Mouse (Mus musculus) limb, embryonic 10.5 days (tissue): ENCODE results near the gene B4galnt4. TPM values are rescaled to one million over a fixed set of nuclear protein-coding genes. Genes with fewer than 3 reads are reported as not detected.

Source experiments
- DNase-seq: peaks from one replicate; pipeline ENCODE4 v3.0.0-alpha.2; 2017; ENCODE audit warnings: low spot score
- H3K27ac ChIP-seq: fragments of 300-500 bp; sonication (generic); 2 replicates; pipeline ENCODE4 v1.5.1; 2016; ENCODE audit warnings: mild to moderate bottlenecking
- H3K27me3 ChIP-seq: fragments of 300-500 bp; sonication (generic); 2 replicates; pipeline ENCODE4 v1.6.1; 2016; ENCODE audit warnings: low read depth, mild to moderate bottlenecking; ENCODE audit not compliant: poor library complexity, severe bottlenecking
- H3K36me3 ChIP-seq: fragments of 300-500 bp; sonication (generic); 2 replicates; pipeline ENCODE4 v1.6.1; 2016; ENCODE audit warnings: mild to moderate bottlenecking, moderate library complexity
- H3K4me1 ChIP-seq: fragments of 300-500 bp; sonication (generic); 2 replicates; pipeline ENCODE4 v1.6.1; 2016
- H3K4me3 ChIP-seq: fragments of 300-500 bp; sonication (generic); 2 replicates; pipeline ENCODE4 v1.5.1; 2016; ENCODE audit warnings: mild to moderate bottlenecking, moderate library complexity
- H3K9me3 ChIP-seq: fragments of 300-500 bp; sonication (generic); replicated peaks from 2 replicates; pipeline ENCODE4 v1.6.1; 2016; ENCODE audit warnings: mild to moderate bottlenecking
- WGBS: fragments of 180-500 bp; shearing (Covaris S2); methylation state at CpG from one replicate; pipeline ENCODE4 v1.1.7; 2016; 5-methylcytosine and 5-hydroxymethylcytosine counted together
- polyA plus RNA-seq: library from polyadenylated mRNA; unstranded; fragments of >200 nt; fragmentation: Nextera tagmentation; extraction: Ambion mirVana; gene quantifications from 2 replicates; pipeline ENCODE4 v1.2.1, GENCODE M21; 2016

B4galnt4 gene
- polyA plus RNA-seq, 1 experiment from 2014 or later: 30.7 TPM

- Histone ChIP-seq H3K9me3 (no peaks in the 10 kb centered on the region), H3K4me1 (peaks cover 20% of the 10 kb centered on the region), H3K36me3 (no peaks in the 10 kb centered on the region), H3K27me3 (peaks cover 29% of the 10 kb centered on the region), H3K4me3 (no peak overlapping the region), H3K27ac (no peak overlapping the region)
- DNase-seq: no peak
- 88% methylated on average over 3 of the region's 3 CpGs for WGBS
Measured at GRCm38 (mm10) chr7:141120605-141121004, 59.7 kb downstream of the B4galnt4 start.

DNA sequence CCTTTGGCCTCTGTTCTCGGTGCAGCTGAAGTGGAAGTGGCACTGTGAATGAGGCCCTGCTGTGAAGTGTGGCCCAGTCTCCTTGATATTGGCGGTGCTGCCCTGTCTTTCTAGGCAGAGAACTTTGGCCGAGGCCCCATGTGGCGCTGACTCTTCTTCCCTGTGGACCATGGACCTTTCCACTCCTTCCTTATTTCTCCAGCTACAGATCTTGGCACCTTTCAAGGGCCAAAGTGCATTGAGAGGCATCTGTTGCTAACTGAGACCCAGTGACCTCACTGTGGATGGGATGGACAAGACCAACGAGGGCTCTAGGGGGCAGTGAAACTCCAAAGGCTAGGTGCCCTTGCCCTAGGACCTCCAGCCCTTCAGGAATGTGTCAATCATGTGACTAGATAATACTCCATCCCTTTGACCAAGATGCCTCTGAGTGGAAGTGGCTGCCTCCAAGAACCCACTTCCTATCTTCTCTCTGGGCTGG is 60.2 kb downstream of the B4galnt4 start:
- WGBS: 78% methylated on average over 5 of the region's 5 CpGs
- Histone ChIP-seq H3K9me3 (no peaks in the 10 kb centered on the region), H3K27ac (no peak overlapping the region), H3K27me3 (peaks cover 25% of the 10 kb centered on the region), H3K4me3 (no peak overlapping the region), H3K36me3 (no peaks in the 10 kb centered on the region), H3K4me1 (peaks cover 20% of the 10 kb centered on the region)
- no peak for DNase-seq

Other genes with a start within 250 kb of the B4galnt4 start
- gene Zfp941, start 238.9 kb upstream of the B4galnt4 start, polyA plus RNA-seq: 2.1 and 2.2 TPM in 2 replicates
- 0.75 and 0.95 TPM in 2 replicates for gene Urah, start 226.1 kb upstream of the B4galnt4 start, polyA plus RNA-seq
- gene Scgb1c1, start 215.6 kb upstream of the B4galnt4 start, polyA plus RNA-seq: not detected in 2 replicates
- gene Odf3, start 213.3 kb upstream of the B4galnt4 start, polyA plus RNA-seq: not detected in 2 replicates
- not detected in 2 replicates for gene Gm45785, start 204.8 kb upstream of the B4galnt4 start, polyA plus RNA-seq
- gene Ric8a, start 204.1 kb upstream of the B4galnt4 start, polyA plus RNA-seq: 45.2 and 54.2 TPM in 2 replicates
- gene Bet1l, start 203.5 kb upstream of the B4galnt4 start, polyA plus RNA-seq: 23.0 and 26.1 TPM in 2 replicates
- gene Psmd13, start 179.1 kb upstream of the B4galnt4 start, polyA plus RNA-seq: 353 and 364 TPM in 2 replicates
- 25.4 and 27.6 TPM in 2 replicates for gene Sirt3, start 178.8 kb upstream of the B4galnt4 start, polyA plus RNA-seq
- 0.49 TPM in 1 of 2 replicates, not detected in the other for gene Cox8b, start 160.7 kb upstream of the B4galnt4 start, polyA plus RNA-seq
- gene Nlrp6, start 140.2 kb upstream of the B4galnt4 start, polyA plus RNA-seq: 0.06 and 0.26 TPM in 2 replicates
- 11.4 and 15.4 TPM in 2 replicates for gene Pgghg, start 119.7 kb upstream of the B4galnt4 start, polyA plus RNA-seq
- 4.2 and 5.9 TPM in 2 replicates for gene Ifitm5, start 110.8 kb upstream of the B4galnt4 start, polyA plus RNA-seq
- gene Gm45717, start 105.2 kb upstream of the B4galnt4 start, polyA plus RNA-seq: not detected in 2 replicates
- 904 and 922 TPM in 2 replicates for gene Ifitm2, start 105.1 kb upstream of the B4galnt4 start, polyA plus RNA-seq
- 27.9 and 43.1 TPM in 2 replicates for gene Ifitm1, start 93.9 kb upstream of the B4galnt4 start, polyA plus RNA-seq
- 54.0 and 56.4 TPM in 2 replicates for gene Ifitm3, start 50.3 kb upstream of the B4galnt4 start, polyA plus RNA-seq
- gene Ifitm6, start 43.2 kb upstream of the B4galnt4 start, polyA plus RNA-seq: 0.31 TPM in 1 of 2 replicates, not detected in the other
- not detected in 2 replicates for gene Gm17387, start 32.0 kb upstream of the B4galnt4 start, polyA plus RNA-seq
- 6.0 and 8.2 TPM in 2 replicates for gene Pkp3, start 17.1 kb downstream of the B4galnt4 start, polyA plus RNA-seq
- gene Sigirr, start 39.5 kb downstream of the B4galnt4 start, polyA plus RNA-seq: 2.3 TPM in 2 replicates
- 0.64 and 0.67 TPM in 2 replicates for gene Ano9, start 56.7 kb downstream of the B4galnt4 start, polyA plus RNA-seq
- gene Ptdss2, start 61.3 kb downstream of the B4galnt4 start, polyA plus RNA-seq: 85.6 and 95.2 TPM in 2 replicates
- gene Rnh1, start 111.8 kb downstream of the B4galnt4 start, polyA plus RNA-seq: 67.7 and 85.0 TPM in 2 replicates
- 101 and 104 TPM in 2 replicates for gene Hras, start 132.9 kb downstream of the B4galnt4 start, polyA plus RNA-seq
- 14.0 and 21.8 TPM in 2 replicates for gene Lrrc56, start 133.1 kb downstream of the B4galnt4 start, polyA plus RNA-seq
- gene Lmntd2, start 153.0 kb downstream of the B4galnt4 start, polyA plus RNA-seq: 3.5 and 4.5 TPM in 2 replicates
- 44.7 and 53.5 TPM in 2 replicates for gene Rassf7, start 154.8 kb downstream of the B4galnt4 start, polyA plus RNA-seq
- 121 and 131 TPM in 2 replicates for gene Phrf1, start 167.7 kb downstream of the B4galnt4 start, polyA plus RNA-seq
- 0.50 and 0.73 TPM in 2 replicates for gene Irf7, start 205.4 kb downstream of the B4galnt4 start, polyA plus RNA-seq
- 0.19 TPM in 1 of 2 replicates, not detected in the other for gene Cdhr5, start 215.7 kb downstream of the B4galnt4 start, polyA plus RNA-seq
- 9.7 and 11.3 TPM in 2 replicates for gene Sct, start 218.0 kb downstream of the B4galnt4 start, polyA plus RNA-seq
- gene Drd4, start 230.9 kb downstream of the B4galnt4 start, polyA plus RNA-seq: 0.68 and 0.93 TPM in 2 replicates